Mouse (Mus musculus): ENCODE data around the gene Olfr506. TPM values are rescaled to one million over a fixed set of nuclear protein-coding genes. Genes with fewer than 3 reads are reported as not detected.
"Not testable (repeated sequence)": the region's sequence is repeated elsewhere in the genome, so short reads cannot be mapped to it uniquely, and the experiment has no call there.

The Olfr506 gene
- not detected in 2 replicates for polyA plus RNA-seq (2011; ENCODE audit: insufficient read depth, insufficient read length, low replicate concordance, missing spikeins)

- no peaks in the 10 kb centered on the region for H3K4me1 ChIP-seq (ENCODE audit: control insufficient read depth, insufficient read depth, low read length)
- H3K27ac ChIP-seq (ENCODE audit: control insufficient read depth, insufficient read depth, low read depth, low read length, poor library complexity): no peak within 1 kb of the TSS
- no peak for TF ChIP-seq CTCF (IDR thresholded peaks at IDR 0.05; ENCODE audit: control insufficient read depth, insufficient read depth, low read length)
- no peak within 1 kb of the TSS for H3K4me3 ChIP-seq (replicated peaks; ENCODE audit: control insufficient read depth, low read depth, low read length)
Measured at GRCm38 (mm10) chr7:108610487-108610886, at the start of gene Olfr506. Gene Olfr506, plus strand, starts transcription at chr7:108610787.

- WGBS: 48% methylated on average over 1 of the region's 1 CpGs
- H3K27ac ChIP-seq (ENCODE audit: control insufficient read depth, insufficient read depth, low read depth, low read length, poor library complexity): no peak within 1 kb of the TSS
- no peak within 1 kb of the TSS for H3K4me3 ChIP-seq (replicated peaks; ENCODE audit: control insufficient read depth, low read depth, low read length)
- H3K4me1 ChIP-seq (ENCODE audit: control insufficient read depth, insufficient read depth, low read length): no peaks in the 10 kb centered on the region
- TF ChIP-seq CTCF (IDR thresholded peaks at IDR 0.05; ENCODE audit: control insufficient read depth, insufficient read depth, low read length) (no peak), POLR2A (IDR thresholded peaks at IDR 0.05; ENCODE audit: borderline replicate concordance, control insufficient read depth, low read depth, low read length) (no peak)
Measured at GRCm38 (mm10) chr7:108565693-108566092, 44.9 kb upstream of the Olfr506 start, which contains the start of gene Olfr504. Gene Olfr504, minus strand, starts transcription at chr7:108565793.

GRCm38 (mm10) chr7:108589797-108590196 is 20.8 kb upstream of the Olfr506 start:
- H3K4me1 ChIP-seq (ENCODE audit: control insufficient read depth, insufficient read depth, low read length): no peaks in the 10 kb centered on the region
- TF ChIP-seq CTCF (IDR thresholded peaks at IDR 0.05; ENCODE audit: control insufficient read depth, insufficient read depth, low read length) (no peak), POLR2A (IDR thresholded peaks at IDR 0.05; ENCODE audit: borderline replicate concordance, control insufficient read depth, low read depth, low read length) (no peak)
- no peak overlapping the region for H3K27ac ChIP-seq (ENCODE audit: control insufficient read depth, insufficient read depth, low read depth, low read length, poor library complexity)
- 91% methylated on average over 1 of the region's 1 CpGs for WGBS
- H3K4me3 ChIP-seq (replicated peaks; ENCODE audit: control insufficient read depth, low read depth, low read length): no peak overlapping the region

- not testable (repeated sequence) for H3K27ac ChIP-seq (ENCODE audit: control insufficient read depth, insufficient read depth, low read depth, low read length, poor library complexity); H3K4me3 ChIP-seq (replicated peaks; ENCODE audit: control insufficient read depth, low read depth, low read length); H3K4me1 ChIP-seq (ENCODE audit: control insufficient read depth, insufficient read depth, low read length)
- WGBS: 71% methylated on average over 3 of the region's 3 CpGs
Measured at GRCm38 (mm10) chr7:108601916-108602315, 8.7 kb upstream of the Olfr506 start.

- no peak overlapping the region for H3K4me3 ChIP-seq (replicated peaks; ENCODE audit: control insufficient read depth, low read depth, low read length)
- 75% methylated on average over 2 of the region's 2 CpGs for WGBS
- H3K4me1 ChIP-seq (ENCODE audit: control insufficient read depth, insufficient read depth, low read length): no peaks in the 10 kb centered on the region
- no peak for TF ChIP-seq POLR2A (IDR thresholded peaks at IDR 0.05; ENCODE audit: borderline replicate concordance, control insufficient read depth, low read depth, low read length)
- no peak for TF ChIP-seq CTCF (IDR thresholded peaks at IDR 0.05; ENCODE audit: control insufficient read depth, insufficient read depth, low read length)
- H3K27ac ChIP-seq (ENCODE audit: control insufficient read depth, insufficient read depth, low read depth, low read length, poor library complexity): no peak overlapping the region
Measured at GRCm38 (mm10) chr7:108614110-108614509, 3.5 kb downstream of the Olfr506 start.

GRCm38 (mm10) chr7:108616781-108617180 is 6.2 kb downstream of the Olfr506 start:
- H3K4me3 ChIP-seq (replicated peaks; ENCODE audit: control insufficient read depth, low read depth, low read length); H3K27ac ChIP-seq (ENCODE audit: control insufficient read depth, insufficient read depth, low read depth, low read length, poor library complexity); H3K4me1 ChIP-seq (ENCODE audit: control insufficient read depth, insufficient read depth, low read length): not testable (repeated sequence)
- 50% methylated on average over 3 of the region's 3 CpGs for WGBS

GRCm38 (mm10) chr7:108621514-108621913 is 10.9 kb downstream of the Olfr506 start, which contains the start of gene Olfr507:
Gene Olfr507, plus strand, starts transcription at chr7:108621814.
- no peak within 1 kb of the TSS for H3K27ac ChIP-seq (ENCODE audit: control insufficient read depth, insufficient read depth, low read depth, low read length, poor library complexity)
- H3K4me3 ChIP-seq (replicated peaks; ENCODE audit: control insufficient read depth, low read depth, low read length): no peak within 1 kb of the TSS
- TF ChIP-seq CTCF (IDR thresholded peaks at IDR 0.05; ENCODE audit: control insufficient read depth, insufficient read depth, low read length) (no peak), POLR2A (IDR thresholded peaks at IDR 0.05; ENCODE audit: borderline replicate concordance, control insufficient read depth, low read depth, low read length) (no peak)
- 65% methylated on average over 2 of the region's 2 CpGs for WGBS
- no peaks in the 10 kb centered on the region for H3K4me1 ChIP-seq (ENCODE audit: control insufficient read depth, insufficient read depth, low read length)

- Histone ChIP-seq H3K4me3 (replicated peaks; ENCODE audit: control insufficient read depth, low read depth, low read length) (no peak within 1 kb of the TSS), H3K4me1 (ENCODE audit: control insufficient read depth, insufficient read depth, low read length) (no peaks in the 10 kb centered on the region), H3K27ac (ENCODE audit: control insufficient read depth, insufficient read depth, low read depth, low read length, poor library complexity) (no peak within 1 kb of the TSS)
- no peak for TF ChIP-seq CTCF (IDR thresholded peaks at IDR 0.05; ENCODE audit: control insufficient read depth, insufficient read depth, low read length)
- TF ChIP-seq POLR2A (IDR thresholded peaks at IDR 0.05; ENCODE audit: borderline replicate concordance, control insufficient read depth, low read depth, low read length): no peak
- WGBS: 73% methylated on average over 3 of the region's 3 CpGs
Measured at GRCm38 (mm10) chr7:108629694-108630093, 19.1 kb downstream of the Olfr506 start, which contains the start of gene Olfr508. Gene Olfr508, plus strand, starts transcription at chr7:108629994.

GRCm38 (mm10) chr7:108651806-108652205 is 41.2 kb downstream of the Olfr506 start, which contains the start of gene Olfr509:
Gene Olfr509, minus strand, starts transcription at chr7:108651906.
- Histone ChIP-seq H3K4me3 (replicated peaks; ENCODE audit: control insufficient read depth, low read depth, low read length) (no peak within 1 kb of the TSS), H3K27ac (ENCODE audit: control insufficient read depth, insufficient read depth, low read depth, low read length, poor library complexity) (no peak within 1 kb of the TSS), H3K4me1 (ENCODE audit: control insufficient read depth, insufficient read depth, low read length) (no peaks in the 10 kb centered on the region)
- TF ChIP-seq POLR2A (IDR thresholded peaks at IDR 0.05; ENCODE audit: borderline replicate concordance, control insufficient read depth, low read depth, low read length) (no peak), CTCF (IDR thresholded peaks at IDR 0.05; ENCODE audit: control insufficient read depth, insufficient read depth, low read length) (no peak)
